Mouse (Mus musculus) C2C12 (cell line): ENCODE results near the gene Cttnbp2. TPM values are rescaled to one million over a fixed set of nuclear protein-coding genes. Genes with fewer than 3 reads are reported as not detected.

ENCODE experiments used
- H3K27me3 ChIP-seq: one replicate; pipeline ENCODE4 v1.6.1; 2011; ENCODE audit not compliant: control insufficient read depth, insufficient read depth, insufficient read length
- H3K36me3 ChIP-seq: one replicate; pipeline ENCODE4 v1.6.1; 2011; ENCODE audit not compliant: control insufficient read depth, insufficient read depth
- H3K4me3 ChIP-seq: one replicate; pipeline ENCODE4 v1.5.1; 2011; ENCODE audit warnings: mild to moderate bottlenecking, control low read depth; ENCODE audit not compliant: poor library complexity, insufficient read depth, severe bottlenecking
- H3K79me2 ChIP-seq: one replicate; pipeline ENCODE4 v1.6.1; 2011; ENCODE audit not compliant: control insufficient read depth, insufficient read depth
- H3K79me3 ChIP-seq: one replicate; pipeline ENCODE4 v1.6.1; 2011; ENCODE audit warnings: low read depth, control low read depth
- H3ac ChIP-seq: one replicate; pipeline ENCODE3; 2011; ENCODE audit warnings: low read depth; ENCODE audit not compliant: control insufficient read depth, insufficient read length
- CEBPB ChIP-seq: IDR thresholded peaks from one replicate; pipeline ENCODE4 v1.6.1; 2011; ENCODE audit warnings: low read depth, mild to moderate bottlenecking, control low read depth, moderate library complexity
- CTCF ChIP-seq: IDR thresholded peaks from one replicate; pipeline ENCODE4 v1.5.1; 2011; ENCODE audit not compliant: control insufficient read depth, insufficient read depth, insufficient read length
- FOSL1 ChIP-seq: IDR thresholded peaks from one replicate; pipeline ENCODE4 v1.8.0; 2011; ENCODE audit warnings: mild to moderate bottlenecking, low read length; ENCODE audit not compliant: poor library complexity, insufficient read depth, severe bottlenecking
- MAX ChIP-seq: IDR thresholded peaks from one replicate; pipeline ENCODE4 v1.6.1; 2011; ENCODE audit warnings: mild to moderate bottlenecking, control low read depth
- MYOD1 ChIP-seq: IDR thresholded peaks from one replicate; pipeline ENCODE4 v1.6.1; 2011; ENCODE audit warnings: low read depth; ENCODE audit not compliant: control insufficient read depth, insufficient read length
- MYOG ChIP-seq: IDR thresholded peaks from one replicate; pipeline ENCODE4 v1.6.1; 2011; ENCODE audit not compliant: control insufficient read depth, insufficient read length; ENCODE audit errors: extremely low read depth
- USF1 ChIP-seq: IDR thresholded peaks from one replicate; pipeline ENCODE4 v1.6.1; 2011; ENCODE audit warnings: low read depth, mild to moderate bottlenecking, control low read depth, moderate library complexity
- polyA plus RNA-seq: library from polyadenylated mRNA; unstranded; fragments of >200 nt; fragmentation: generic; extraction: Trizol; gene quantifications from one replicate; pipeline ENCODE4 v1.2.1, GENCODE M21; 2012; ENCODE audit warnings: missing spikeins

The Cttnbp2 gene
- polyA plus RNA-seq, 1 experiment, result not detected

DNA sequence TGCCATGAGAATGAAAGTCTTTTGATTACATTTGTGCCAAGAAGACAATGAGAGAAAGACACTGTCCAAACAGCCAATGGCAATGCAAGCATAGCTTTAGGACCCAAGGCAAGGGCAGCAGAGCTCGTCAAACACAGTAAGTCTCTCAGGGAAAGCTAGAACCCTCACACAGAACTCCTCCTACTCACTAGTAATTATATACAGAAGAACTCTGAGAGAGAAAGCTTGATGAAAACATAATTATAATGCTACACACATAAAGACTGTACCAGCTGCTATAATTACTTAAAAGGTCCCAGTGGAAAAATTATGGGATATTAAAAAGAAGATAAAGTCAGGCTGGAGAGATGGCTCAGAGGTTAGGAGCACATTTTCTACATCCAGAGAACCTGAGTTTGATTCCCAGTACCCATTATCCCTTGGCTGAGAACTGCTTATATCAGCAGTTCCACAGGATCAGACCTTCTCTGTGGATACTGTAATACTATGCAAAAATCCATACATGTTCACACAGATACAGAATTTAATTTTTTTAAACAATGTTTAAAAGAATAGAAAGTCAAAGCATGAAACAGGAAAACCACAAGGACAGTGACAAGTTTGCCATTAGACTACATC is 37.2 kb downstream of the Cttnbp2 start:
- no peaks in the 10 kb centered on the region for H3K36me3 ChIP-seq
- TF ChIP-seq CEBPB, result no peak
- TF ChIP-seq MYOG, result no peak
- no peak for TF ChIP-seq USF1
- TF ChIP-seq MAX, result no peak
- no peak for TF ChIP-seq FOSL1
- TF ChIP-seq MYOD1, result no peak
- no peak for TF ChIP-seq CTCF
- H3K4me3 ChIP-seq, result no peak overlapping the region
- H3K79me3 ChIP-seq, result no peaks in the 10 kb centered on the region
- no peak overlapping the region for H3ac ChIP-seq
- H3K79me2 ChIP-seq, result no peaks in the 10 kb centered on the region
- H3K27me3 ChIP-seq, result no peaks in the 10 kb centered on the region

DNA sequence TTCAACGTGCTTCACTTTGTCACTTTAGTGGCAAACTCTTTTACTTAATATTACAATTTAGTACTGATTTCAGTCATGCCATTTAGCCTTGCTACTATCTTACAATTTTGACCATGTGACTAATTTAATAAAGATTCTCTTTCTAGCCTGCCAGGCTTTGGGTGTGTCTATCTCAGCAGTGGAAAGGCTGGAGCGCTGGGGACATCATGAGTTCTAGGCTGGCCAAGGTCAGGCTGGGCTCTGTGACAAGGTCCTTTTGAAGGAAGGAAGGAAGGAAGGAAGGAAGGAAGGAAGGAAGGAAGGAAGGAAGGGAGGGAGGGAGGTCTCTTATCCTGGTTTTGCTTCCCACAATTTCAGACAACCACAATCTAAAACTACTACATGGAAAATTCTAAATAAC is 39.7 kb downstream of the Cttnbp2 start:
- H3ac ChIP-seq, result no peak overlapping the region
- no peaks in the 10 kb centered on the region for H3K79me3 ChIP-seq
- no peaks in the 10 kb centered on the region for H3K79me2 ChIP-seq

GRCm38 (mm10) chr6:18474541-18474940 is 40.1 kb downstream of the Cttnbp2 start:
- Histone ChIP-seq H3K36me3 (no peaks in the 10 kb centered on the region), H3ac (no peak overlapping the region), H3K79me3 (no peaks in the 10 kb centered on the region), H3K79me2 (no peaks in the 10 kb centered on the region), H3K27me3 (no peaks in the 10 kb centered on the region), H3K4me3 (no peak overlapping the region)
- TF ChIP-seq MYOD1, result no peak

More for the DNA sequence above, 39.7 kb downstream of the Cttnbp2 start:
- Histone ChIP-seq H3K4me3 (no peak overlapping the region), H3K36me3 (no peaks in the 10 kb centered on the region), H3K27me3 (no peaks in the 10 kb centered on the region)
- no peak for TF ChIP-seq MYOG
- TF ChIP-seq CEBPB, result no peak

DNA sequence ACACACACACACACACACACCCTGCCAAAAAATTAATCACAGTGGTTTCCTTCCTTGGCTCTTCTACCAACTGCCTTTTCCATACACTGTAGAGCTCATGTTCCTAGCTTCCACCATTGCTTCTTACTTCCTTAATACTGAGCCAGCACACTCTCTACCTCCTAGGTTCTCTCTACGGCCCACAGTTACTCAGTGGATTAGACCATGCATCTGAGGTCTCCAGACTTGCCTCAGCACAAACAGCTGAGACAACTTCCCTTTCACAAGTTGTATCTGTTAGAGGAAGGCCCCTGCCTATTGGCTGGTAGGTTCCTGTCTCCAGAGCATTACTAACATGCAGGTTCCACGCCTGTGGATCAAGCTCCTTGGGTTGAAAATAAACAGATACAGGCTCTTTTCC is 45.4 kb downstream of the Cttnbp2 start:
- Histone ChIP-seq H3K36me3 (no peaks in the 10 kb centered on the region), H3K4me3 (no peak overlapping the region), H3K27me3 (no peaks in the 10 kb centered on the region), H3K79me2 (no peaks in the 10 kb centered on the region), H3ac (no peak overlapping the region), H3K79me3 (no peaks in the 10 kb centered on the region)
- TF ChIP-seq MYOD1 (no peak), FOSL1 (no peak), CEBPB (no peak), USF1 (no peak), CTCF (no peak), MAX (no peak), MYOG (no peak)

GRCm38 (mm10) chr6:18467777-18468176 is 46.9 kb downstream of the Cttnbp2 start:
- Histone ChIP-seq H3K79me2 (no peaks in the 10 kb centered on the region), H3K79me3 (no peaks in the 10 kb centered on the region), H3ac (no peak overlapping the region), H3K4me3 (no peak overlapping the region), H3K27me3 (no peaks in the 10 kb centered on the region), H3K36me3 (no peaks in the 10 kb centered on the region)
- TF ChIP-seq CTCF (no peak), FOSL1 (no peak), MAX (no peak), MYOG (no peak), MYOD1 (no peak), USF1 (no peak)

GRCm38 (mm10) chr6:18466227-18466626 is 48.4 kb downstream of the Cttnbp2 start:
- Histone ChIP-seq H3K4me3 (no peak overlapping the region), H3K79me2 (no peaks in the 10 kb centered on the region), H3K27me3 (no peaks in the 10 kb centered on the region)

More at GRCm38 (mm10) chr6:18466227-18466626, 48.4 kb downstream of the Cttnbp2 start:
- TF ChIP-seq USF1 (no peak), MYOD1 (no peak), CEBPB (no peak), MYOG (no peak), CTCF (no peak), MAX (no peak), FOSL1 (no peak)
- Histone ChIP-seq H3K36me3 (no peaks in the 10 kb centered on the region), H3K79me3 (no peaks in the 10 kb centered on the region), H3ac (no peak overlapping the region)
